Mouse (Mus musculus) olfactory bulb, adult 2 months (tissue): ENCODE measurements at regions not wholly inside any gene's neighbourhood (a gene's known extent, or its start where the extent isn't known, plus 50 kb on each side); places are given as distances from the start of the nearest gene placed in this dataset.

Source experiments
- CTCF ChIP-seq: fragments of 200-500 bp; IDR thresholded peaks from 2 replicates; pipeline ENCODE4 v1.5.1; 2012; ENCODE audit warnings: low read depth, mild to moderate bottlenecking, low read length, moderate library complexity; ENCODE audit not compliant: insufficient read depth
- POLR2A ChIP-seq: fragments of 200-500 bp; IDR thresholded peaks from 2 replicates; pipeline ENCODE4 v1.6.1; 2012; ENCODE audit warnings: mild to moderate bottlenecking, low read depth, low read length, moderate library complexity; ENCODE audit not compliant: insufficient read depth

DNA sequence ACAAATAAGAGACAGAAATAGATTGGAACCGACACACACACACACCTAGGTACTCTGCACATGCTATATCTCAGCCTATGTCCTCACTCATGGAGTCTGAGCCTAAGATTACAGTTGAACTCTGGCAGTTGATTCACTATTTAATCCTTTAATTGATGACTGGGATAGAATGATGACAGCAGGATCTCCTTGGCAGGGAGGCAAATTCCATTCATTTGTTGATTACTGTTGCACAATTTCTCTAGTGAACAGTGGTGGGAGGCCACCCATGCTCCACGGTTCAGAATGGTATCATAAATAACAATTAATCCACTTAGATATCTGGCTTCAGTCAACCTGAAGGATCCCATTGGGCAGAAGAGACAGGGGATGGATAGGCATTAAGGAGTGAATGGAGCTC is 181.3 kb upstream of the Auts2 start:
- TF ChIP-seq CTCF: no peak
- TF ChIP-seq POLR2A: no peak
